Mouse (Mus musculus) heart, embryonic 13.5 days (tissue): ENCODE data around the gene Adamts3. TPM values are rescaled to one million over a fixed set of nuclear protein-coding genes. Genes with fewer than 3 reads are reported as not detected.
A peak's percentile ranks its signal among the peaks of the same experiment; 100 is the strongest.

Experiments
- ATAC-seq: fragments of 200-750 bp; cut with Nextera tagmentation; 2 replicates; pipeline ENCODE4 v1.8.0; 2017; ENCODE audit warnings: moderate TSS enrichment; ENCODE audit not compliant: insufficient number of reproducible peaks, low FRiP score, low TSS enrichment; ENCODE audit errors: extremely low read depth
- H3K27ac ChIP-seq: fragments of 300-500 bp; sonication (generic); replicated peaks from 2 replicates; pipeline ENCODE4 v1.5.1; 2015; ENCODE audit warnings: moderate library complexity, mild to moderate bottlenecking, inconsistent platforms
- H3K27me3 ChIP-seq: fragments of 300-500 bp; sonication (generic); replicated peaks from 2 replicates; pipeline ENCODE4 v1.6.1; 2015; ENCODE audit warnings: mild to moderate bottlenecking, inconsistent platforms
- H3K36me3 ChIP-seq: fragments of 300-500 bp; sonication (generic); 2 replicates; pipeline ENCODE4 v1.6.1; 2015; ENCODE audit warnings: mild to moderate bottlenecking, inconsistent platforms
- H3K4me1 ChIP-seq: fragments of 300-500 bp; sonication (generic); 2 replicates; pipeline ENCODE4 v1.6.1; 2015; ENCODE audit warnings: inconsistent platforms
- H3K4me2 ChIP-seq: fragments of 300-500 bp; sonication (generic); 2 replicates; pipeline ENCODE4 v1.6.1; 2015; ENCODE audit warnings: inconsistent platforms, mild to moderate bottlenecking, moderate library complexity
- H3K4me3 ChIP-seq: fragments of 300-500 bp; sonication (generic); 2 replicates; pipeline ENCODE4 v1.5.1; 2015; ENCODE audit warnings: moderate library complexity, mild to moderate bottlenecking, inconsistent platforms
- H3K9ac ChIP-seq: fragments of 300-500 bp; sonication (generic); 2 replicates; pipeline ENCODE4 v1.6.1; 2015; ENCODE audit warnings: inconsistent platforms, mild to moderate bottlenecking, moderate library complexity
- H3K9me3 ChIP-seq: fragments of 300-500 bp; sonication (generic); 2 replicates; pipeline ENCODE4 v1.6.1; 2016; ENCODE audit warnings: inconsistent platforms
- WGBS: fragments of 180-500 bp; shearing (Covaris S2); methylation state at CpG from one replicate; pipeline ENCODE4 v1.1.7; 2015; ENCODE audit warnings: mixed read lengths; 5-methylcytosine and 5-hydroxymethylcytosine counted together
- polyA plus RNA-seq: library from polyadenylated mRNA; unstranded; fragments of >200 nt; fragmentation: Nextera tagmentation; extraction: Ambion mirVana; gene quantifications from 2 replicates; pipeline ENCODE4 v1.2.1, GENCODE M21; 2015

The Adamts3 gene
- polyA plus RNA-seq, 1 experiment from 2014 or later: 3.5 TPM

GRCm38 (mm10) chr5:89751836-89752235 lies 131.3 kb downstream of the Adamts3 start:
- no peak overlapping the region for H3K4me3 ChIP-seq
- H3K27me3 ChIP-seq: no peaks in the 10 kb centered on the region
- H3K9ac ChIP-seq: no peak overlapping the region
- H3K36me3 ChIP-seq: no peaks in the 10 kb centered on the region
- no peak overlapping the region for H3K4me2 ChIP-seq
- peaks cover 4% of the 10 kb centered on the region; the same call in 1 of the 2 replicates for H3K9me3 ChIP-seq
- 82% methylated on average over 2 of the region's 2 CpGs for WGBS
- peaks cover 18% of the 10 kb centered on the region for H3K4me1 ChIP-seq
- no peak overlapping the region for H3K27ac ChIP-seq
- no peak for ATAC-seq

- H3K9me3 ChIP-seq: peaks cover 4% of the 10 kb centered on the region; the same call in 1 of the 2 replicates
- no peaks in the 10 kb centered on the region for H3K27me3 ChIP-seq
- WGBS: 4% methylated on average over 2 of the region's 2 CpGs
- H3K9ac ChIP-seq: no peak overlapping the region
- ATAC-seq: no peak
- H3K4me3 ChIP-seq: no peak overlapping the region
- no peaks in the 10 kb centered on the region for H3K36me3 ChIP-seq
- H3K27ac ChIP-seq: peak overlapping the region; percentile 63
- peak overlapping the region; percentile 33; the same call in 1 of the 2 replicates for H3K4me2 ChIP-seq
- peaks cover 18% of the 10 kb centered on the region for H3K4me1 ChIP-seq
Observed at GRCm38 (mm10) chr5:89748185-89748884, 134.8 kb downstream of the Adamts3 start.

DNA sequence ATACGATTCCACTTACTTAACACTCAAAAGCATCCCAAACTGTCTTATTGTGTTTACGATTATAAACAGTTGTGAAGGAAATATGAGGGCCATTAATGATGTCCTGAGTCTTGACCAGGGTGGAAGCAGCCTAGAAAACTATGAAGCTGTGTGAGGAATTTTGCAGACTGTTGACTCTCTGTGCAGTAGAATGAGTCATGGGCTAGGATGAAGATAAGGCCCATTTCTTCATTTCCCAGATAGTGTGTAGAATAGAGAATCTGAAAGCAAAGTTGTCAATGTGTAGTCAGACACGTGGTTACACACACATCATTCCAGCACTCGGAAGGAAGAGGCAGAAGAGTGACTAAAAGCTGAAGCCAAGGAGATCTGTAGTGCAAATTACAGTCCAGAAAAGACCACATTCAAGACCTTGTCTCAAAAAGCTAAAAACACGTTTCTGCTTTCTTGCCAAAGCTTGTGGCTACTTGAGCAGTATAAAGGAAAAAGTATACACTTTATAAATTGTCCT lies 135.9 kb downstream of the Adamts3 start:
- no peaks in the 10 kb centered on the region for H3K27me3 ChIP-seq
- peaks cover 18% of the 10 kb centered on the region for H3K4me1 ChIP-seq
- peaks cover 4% of the 10 kb centered on the region; the same call in 1 of the 2 replicates for H3K9me3 ChIP-seq
- H3K9ac ChIP-seq: no peak overlapping the region
- H3K4me2 ChIP-seq: no peak overlapping the region
- no peaks in the 10 kb centered on the region for H3K36me3 ChIP-seq
- no peak overlapping the region for H3K4me3 ChIP-seq
- WGBS: 60% methylated on average over 5 of the region's 5 CpGs
- ATAC-seq: no peak
- no peak overlapping the region for H3K27ac ChIP-seq

GRCm38 (mm10) chr5:89745112-89745511 lies 138.0 kb downstream of the Adamts3 start:
- no peak overlapping the region for H3K4me3 ChIP-seq
- WGBS: 75% methylated on average over 2 of the region's 2 CpGs
- no peak for ATAC-seq
- H3K36me3 ChIP-seq: no peaks in the 10 kb centered on the region
- no peaks in the 10 kb centered on the region for H3K27me3 ChIP-seq
- no peaks in the 10 kb centered on the region for H3K9me3 ChIP-seq
- peaks cover 18% of the 10 kb centered on the region for H3K4me1 ChIP-seq
- no peak overlapping the region for H3K9ac ChIP-seq
- H3K27ac ChIP-seq: no peak overlapping the region
- H3K4me2 ChIP-seq: no peak overlapping the region

DNA sequence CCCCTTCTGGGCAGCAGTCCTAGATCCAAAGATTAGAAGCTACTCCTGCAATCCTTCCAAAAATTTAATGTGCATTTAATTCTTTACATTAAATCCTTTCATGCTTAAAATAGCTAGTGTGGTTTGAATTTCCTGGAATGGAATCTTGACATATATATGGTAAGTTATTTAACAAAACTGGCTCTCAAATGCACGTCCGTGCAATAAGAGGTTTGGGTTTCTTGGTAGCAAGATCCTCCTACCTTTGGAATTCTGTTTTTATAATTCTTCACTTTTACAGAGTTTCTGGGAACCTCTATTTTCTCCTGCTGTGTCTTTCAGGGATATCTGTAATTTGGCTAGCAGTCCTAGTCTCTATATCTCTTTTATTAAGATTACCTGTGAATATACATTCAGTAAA lies 148.4 kb downstream of the Adamts3 start:
- WGBS: 80% methylated on average over 2 of the region's 2 CpGs

GRCm38 (mm10) chr5:89730411-89730810 lies 152.7 kb downstream of the Adamts3 start:
- WGBS: 76% methylated on average over 3 of the region's 3 CpGs
- Histone ChIP-seq H3K27ac (no peak overlapping the region), H3K9ac (no peak overlapping the region), H3K4me2 (no peak overlapping the region), H3K27me3 (no peaks in the 10 kb centered on the region), H3K36me3 (no peaks in the 10 kb centered on the region), H3K4me1 (peaks cover 13% of the 10 kb centered on the region), H3K4me3 (no peak overlapping the region), H3K9me3 (peaks cover 10% of the 10 kb centered on the region)
- ATAC-seq: no peak

More for the DNA sequence above, 148.4 kb downstream of the Adamts3 start:
- Histone ChIP-seq H3K27ac (no peak overlapping the region), H3K4me1 (no peaks in the 10 kb centered on the region), H3K9me3 (no peaks in the 10 kb centered on the region), H3K9ac (no peak overlapping the region), H3K4me2 (no peak overlapping the region), H3K4me3 (no peak overlapping the region), H3K36me3 (no peaks in the 10 kb centered on the region), H3K27me3 (no peaks in the 10 kb centered on the region)
- no peak for ATAC-seq

DNA sequence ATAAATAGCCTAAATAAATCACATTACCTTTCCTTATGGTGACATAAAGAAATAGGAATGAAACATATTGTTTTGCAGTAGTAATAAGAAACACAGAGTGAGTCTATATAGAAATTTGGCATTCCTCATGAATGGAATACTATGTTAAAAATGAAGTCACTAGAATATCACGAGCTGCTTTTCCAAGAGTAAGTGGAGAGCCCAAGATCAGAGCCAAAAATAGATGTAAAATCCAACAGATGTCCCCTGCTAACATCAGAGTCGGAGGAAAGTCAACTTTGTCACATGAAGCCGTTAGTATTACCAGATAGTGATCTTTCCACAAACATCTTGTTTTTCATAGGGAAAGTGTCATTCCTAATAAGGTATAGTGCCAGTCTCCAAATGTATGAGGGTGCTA lies 155.0 kb downstream of the Adamts3 start:
- no peak for ATAC-seq
- WGBS: 37% methylated on average over 3 of the region's 3 CpGs
- no peak overlapping the region for H3K27ac ChIP-seq

DNA sequence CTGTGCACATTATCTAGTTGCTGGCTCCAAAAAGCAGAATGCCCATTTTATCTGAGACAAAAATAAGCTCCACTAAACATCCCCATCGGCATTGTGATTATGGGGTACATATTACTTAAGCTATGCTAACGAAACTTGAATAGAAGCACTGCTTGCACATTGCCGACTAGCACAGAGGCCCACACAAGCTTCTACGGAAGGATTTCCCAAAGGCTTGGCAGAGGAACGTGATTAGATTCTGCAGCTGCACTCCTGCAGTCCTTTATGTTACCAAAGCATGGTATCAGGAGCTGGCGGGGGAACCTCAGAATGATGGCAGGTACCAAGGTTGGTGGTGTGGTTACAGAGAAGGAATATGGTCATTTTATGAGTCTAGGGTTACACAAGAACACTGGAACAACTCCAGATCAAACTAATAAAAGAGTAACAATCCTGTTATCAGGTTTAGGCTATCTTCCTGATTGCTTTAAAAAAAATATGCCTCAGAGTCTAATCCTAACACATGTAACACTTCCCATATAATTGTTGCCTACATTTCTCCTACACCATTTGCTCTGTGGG lies 155.6 kb downstream of the Adamts3 start:
- Histone ChIP-seq H3K4me3 (no peak overlapping the region), H3K4me1 (peaks cover 13% of the 10 kb centered on the region), H3K9me3 (peaks cover 14% of the 10 kb centered on the region), H3K4me2 (0 out of 2 replicates have a peak overlapping the region, but pooled peaks have one; percentile 0), H3K9ac (no peak overlapping the region), H3K36me3 (no peaks in the 10 kb centered on the region), H3K27ac (peak overlapping the region; percentile 3; the same call in 1 of the 2 replicates), H3K27me3 (no peaks in the 10 kb centered on the region)
- 53% methylated on average over 6 of the region's 6 CpGs for WGBS
- ATAC-seq: no peak

More for the DNA sequence above, 155.0 kb downstream of the Adamts3 start:
- Histone ChIP-seq H3K9me3 (peaks cover 14% of the 10 kb centered on the region), H3K27me3 (no peaks in the 10 kb centered on the region), H3K4me2 (no peak overlapping the region), H3K36me3 (no peaks in the 10 kb centered on the region), H3K9ac (no peak overlapping the region), H3K4me1 (peaks cover 13% of the 10 kb centered on the region), H3K4me3 (no peak overlapping the region)

GRCm38 (mm10) chr5:89714552-89714951 lies 168.6 kb downstream of the Adamts3 start:
- Histone ChIP-seq H3K27ac (no peak overlapping the region), H3K9ac (no peak overlapping the region), H3K27me3 (no peaks in the 10 kb centered on the region), H3K36me3 (no peaks in the 10 kb centered on the region), H3K4me2 (no peak overlapping the region), H3K4me3 (no peak overlapping the region), H3K4me1 (peaks cover 10% of the 10 kb centered on the region), H3K9me3 (no peaks in the 10 kb centered on the region)
- ATAC-seq: no peak
- 33% methylated on average over 2 of the region's 2 CpGs for WGBS

- WGBS: 42% methylated on average over 7 of the region's 7 CpGs
- no peak overlapping the region for H3K9ac ChIP-seq
- H3K4me3 ChIP-seq: no peak overlapping the region
- no peak for ATAC-seq
- H3K4me1 ChIP-seq: peaks cover 10% of the 10 kb centered on the region
- H3K9me3 ChIP-seq: no peaks in the 10 kb centered on the region
- H3K36me3 ChIP-seq: 0 out of 2 replicates have a peak, but pooled peaks cover 6% of the 10 kb centered on the region
- H3K27me3 ChIP-seq: no peaks in the 10 kb centered on the region
- H3K27ac ChIP-seq: peak overlapping the region; percentile 53
- H3K4me2 ChIP-seq: peak overlapping the region; percentile 11; the same call in 1 of the 2 replicates
Observed at GRCm38 (mm10) chr5:89711116-89711859, 171.8 kb downstream of the Adamts3 start.

DNA sequence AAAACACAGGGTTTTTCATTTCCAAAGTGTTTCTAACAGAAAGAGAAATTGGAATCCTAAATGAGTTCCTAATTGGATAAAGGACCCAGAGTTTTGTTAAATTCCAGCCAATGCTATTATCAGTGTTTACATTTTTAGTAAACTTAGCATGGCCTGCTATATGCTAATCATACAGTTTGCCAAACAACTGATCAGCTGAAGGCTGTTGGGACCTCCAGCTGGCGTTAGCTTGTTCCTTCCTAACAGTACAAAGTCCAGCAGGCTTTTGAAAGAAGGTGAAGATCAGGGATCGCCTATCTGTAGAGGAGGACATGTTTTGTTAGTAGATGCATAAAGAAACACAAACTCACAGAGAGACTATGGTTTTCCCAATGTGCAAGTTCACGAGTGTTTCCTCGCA lies 173.7 kb downstream of the Adamts3 start:
- peaks cover 16% of the 10 kb centered on the region for H3K4me1 ChIP-seq
- H3K36me3 ChIP-seq: 0 out of 2 replicates have a peak, but pooled peaks cover 6% of the 10 kb centered on the region
- H3K9me3 ChIP-seq: no peaks in the 10 kb centered on the region
- no peak overlapping the region for H3K4me3 ChIP-seq
- 55% methylated on average over 4 of the region's 4 CpGs for WGBS
- H3K4me2 ChIP-seq: no peak overlapping the region
- H3K27me3 ChIP-seq: no peaks in the 10 kb centered on the region
- ATAC-seq: no peak
- no peak overlapping the region for H3K27ac ChIP-seq
- no peak overlapping the region for H3K9ac ChIP-seq
